Mouse (Mus musculus) olfactory bulb, adult 2 months (tissue): Measurements from ENCODE around the gene Pnpo.

ENCODE experiments used
- CTCF ChIP-seq: fragments of 200-500 bp; IDR thresholded peaks from 2 replicates; pipeline ENCODE4 v1.5.1; 2012; ENCODE audit warnings: low read depth, mild to moderate bottlenecking, low read length, moderate library complexity; ENCODE audit not compliant: insufficient read depth
- POLR2A ChIP-seq: fragments of 200-500 bp; IDR thresholded peaks from 2 replicates; pipeline ENCODE4 v1.6.1; 2012; ENCODE audit warnings: mild to moderate bottlenecking, low read depth, low read length, moderate library complexity; ENCODE audit not compliant: insufficient read depth

DNA sequence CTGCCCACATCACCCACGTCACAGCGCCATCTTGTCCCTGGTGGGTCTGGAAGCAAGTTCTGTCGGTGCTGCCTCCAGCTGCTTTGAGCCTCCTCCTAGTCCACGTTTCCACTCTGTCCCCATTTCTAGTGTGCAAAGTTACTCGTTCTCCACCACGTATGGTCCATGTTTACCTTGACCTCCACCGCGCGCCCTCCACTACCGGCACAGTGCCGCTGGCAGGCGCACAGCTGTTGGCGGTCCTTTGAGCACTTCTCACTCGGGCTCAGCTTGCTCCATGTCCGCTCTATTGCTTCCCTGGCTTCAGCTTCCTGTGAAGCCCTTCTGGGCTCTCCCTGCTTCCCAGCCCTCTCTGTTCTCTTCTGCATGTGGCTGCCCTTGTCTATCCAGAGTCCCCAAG is 37.7 kb upstream of the Pnpo start:
- TF ChIP-seq CTCF (no peak), POLR2A (no peak)
